Mouse (Mus musculus) lung, postnatal 14 days (tissue): ENCODE data around the gene Gsta2.
"Not testable (repeated sequence)": the region's sequence is repeated elsewhere in the genome, so short reads cannot be mapped to it uniquely, and the experiment has no call there.

ENCODE experiments used
- DNase-seq: peaks from one replicate; pipeline ENCODE4 v3.0.0; 2021

Gene Gsta2

DNA sequence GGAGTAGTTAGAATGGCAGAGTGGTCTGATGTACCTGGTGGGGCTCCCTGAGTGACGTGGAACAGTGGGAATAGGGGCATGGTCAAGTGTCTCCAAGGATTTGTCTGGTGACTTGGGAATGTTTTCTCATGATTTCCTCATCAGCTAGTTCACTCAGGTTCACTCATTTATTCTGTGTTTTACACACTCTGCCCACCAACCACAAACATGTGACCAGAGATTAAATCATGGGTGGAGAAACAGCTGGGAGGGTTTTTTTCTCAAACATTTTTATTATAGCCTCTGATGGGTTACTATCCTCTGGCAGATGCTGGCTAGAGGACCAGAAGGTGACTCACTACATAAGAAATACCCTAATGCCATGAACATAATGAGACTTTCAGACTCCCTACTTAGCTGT lies 57.4 kb downstream of the Gsta2 start:
- no peak for DNase-seq

- peak; percentile 46 for DNase-seq
Observed at GRCm38 (mm10) chr9:78296089-78296488, 59.5 kb downstream of the Gsta2 start.

GRCm38 (mm10) chr9:78294781-78295180 lies 60.8 kb downstream of the Gsta2 start:
- DNase-seq, result not testable (repeated sequence)

- DNase-seq, result not testable (repeated sequence)
Observed at GRCm38 (mm10) chr9:78293683-78294082, 61.9 kb downstream of the Gsta2 start.

GRCm38 (mm10) chr9:78292462-78292861 lies 63.1 kb downstream of the Gsta2 start:
- DNase-seq, result not testable (repeated sequence)

DNA sequence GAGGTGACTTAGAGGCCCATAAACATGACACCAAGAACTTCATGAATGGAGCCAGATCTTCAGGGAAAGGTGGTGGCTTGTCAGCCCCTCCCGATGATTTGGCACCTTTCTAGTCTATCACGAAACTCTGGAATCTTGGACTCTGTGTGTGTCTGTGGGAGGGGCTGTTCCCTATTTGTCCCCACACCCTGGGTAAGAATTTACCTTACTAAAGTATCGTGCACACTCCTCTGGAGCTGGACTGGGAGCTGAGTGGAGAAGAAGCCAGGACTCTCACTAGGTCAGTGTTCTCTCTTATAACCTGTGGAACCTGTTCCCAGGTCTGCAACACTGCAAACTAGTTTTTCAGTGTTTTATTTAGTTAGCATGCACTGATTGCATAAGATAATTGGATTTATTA lies 65.9 kb downstream of the Gsta2 start, which contains the start of gene Gm10639:
Gene Gm10639 (plus strand): TSS at position 201 of the 400 bp plus-strand sequence.
- DNase-seq, result not testable (repeated sequence)

GRCm38 (mm10) chr9:78289063-78289462 lies 66.5 kb downstream of the Gsta2 start:
- not testable (repeated sequence) for DNase-seq

GRCm38 (mm10) chr9:78282002-78282711 lies 73.4 kb downstream of the Gsta2 start:
- DNase-seq, result not testable (repeated sequence)
